Mouse (Mus musculus) inflammation-experienced regulatory T-cells, adult 6 months (primary cell): ENCODE measurements around the gene Guca2b. TPM values are rescaled to one million over a fixed set of nuclear protein-coding genes. Genes with fewer than 3 reads are reported as not detected.
A peak's percentile ranks its signal among the peaks of the same experiment; 100 is the strongest.

Experiments
- ATAC-seq: one replicate; pipeline ENCODE4 v1.8.0; 2017
- polyA plus RNA-seq, 3 experiments: library from polyadenylated mRNA; unstranded; fragments of 100-300 nt; shearing (Covaris generic); gene quantifications; one replicate each; pipeline ENCODE4 v1.2.1; 2017

Gene Guca2b
- not detected for polyA plus RNA-seq

DNA sequence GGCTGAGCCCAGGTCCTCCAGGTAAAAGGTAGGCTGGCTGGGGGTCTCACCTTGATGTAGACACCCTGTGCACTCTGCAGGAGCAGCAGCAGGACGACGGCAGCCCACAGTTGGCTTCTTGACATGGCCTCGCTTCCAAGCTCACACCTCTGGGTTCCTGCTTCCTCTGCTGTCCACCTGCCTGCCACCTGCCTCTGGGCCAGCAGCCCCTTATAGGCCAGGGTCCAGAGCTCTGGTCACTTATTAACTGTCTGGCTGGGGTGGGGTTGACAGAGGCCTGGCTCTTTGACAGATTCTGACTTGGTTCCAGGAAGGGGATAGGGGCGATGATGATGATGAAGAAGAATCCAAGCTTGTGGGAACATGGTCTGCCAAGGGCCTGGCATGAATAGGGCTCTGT lies at the start of gene Guca2b:
Gene Guca2b, minus strand, starts transcription at position 224 of the 400 bp plus-strand sequence.
- no peak for ATAC-seq

DNA sequence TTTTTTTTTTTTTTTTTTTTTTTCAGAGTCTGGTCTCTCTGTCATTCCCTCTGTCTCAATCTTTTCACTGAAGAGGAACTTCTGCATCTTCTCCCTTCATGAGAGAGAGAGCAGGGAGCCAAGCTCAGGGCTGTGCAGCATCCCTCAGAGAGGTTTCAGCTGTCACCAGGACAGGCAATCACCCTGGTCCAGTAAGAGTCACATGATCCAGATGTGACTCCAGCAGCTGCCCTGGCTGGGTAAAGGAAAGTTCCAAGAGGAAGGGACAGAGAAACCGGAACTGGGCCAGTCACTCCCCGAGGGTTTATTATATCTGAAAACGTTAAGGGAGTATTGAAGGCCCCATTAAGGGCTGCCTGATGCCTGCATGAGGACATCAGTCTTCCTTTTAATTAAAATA lies 49.0 kb upstream of the Guca2b start:
- no peak for ATAC-seq

DNA sequence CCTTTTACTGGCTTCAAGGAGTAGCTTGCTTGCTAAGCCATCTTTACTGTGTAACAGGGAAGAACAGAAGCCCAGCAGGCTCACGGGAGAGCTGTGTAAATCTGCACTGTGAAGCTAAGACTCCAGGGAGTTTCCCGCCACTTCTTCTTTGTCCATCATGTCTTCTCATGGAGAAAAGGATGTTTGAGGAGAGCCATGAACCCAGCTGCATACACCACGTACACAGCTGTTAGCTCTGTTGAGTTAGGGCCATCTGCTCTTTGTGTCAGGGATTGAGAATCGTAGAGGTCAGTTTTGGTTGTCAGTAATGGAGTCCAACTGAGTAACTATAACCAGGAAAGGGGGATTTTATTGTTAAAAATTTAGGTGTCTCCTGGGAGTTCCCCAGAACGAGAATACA lies 48.6 kb upstream of the Guca2b start:
- no peak for ATAC-seq

DNA sequence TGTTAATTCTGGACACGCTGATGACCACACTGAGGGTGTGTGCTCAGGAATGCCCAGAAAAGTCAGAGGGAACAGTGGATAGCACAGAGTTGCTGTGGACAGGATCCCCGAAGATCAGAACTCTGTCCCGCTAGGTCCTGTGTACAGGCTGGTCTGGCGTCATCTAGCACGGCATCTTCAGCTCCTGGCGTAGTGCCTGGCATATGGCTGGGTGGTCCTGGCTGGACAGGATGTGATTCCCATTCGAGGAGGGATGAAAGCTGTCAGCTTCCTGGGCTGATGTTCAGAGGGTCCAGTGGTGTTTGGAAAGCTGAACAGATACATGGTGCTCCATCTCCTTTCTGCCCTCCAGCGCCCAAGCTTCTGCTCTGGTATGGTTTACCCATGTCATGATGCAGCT lies 45.2 kb upstream of the Guca2b start:
- ATAC-seq: no peak

DNA sequence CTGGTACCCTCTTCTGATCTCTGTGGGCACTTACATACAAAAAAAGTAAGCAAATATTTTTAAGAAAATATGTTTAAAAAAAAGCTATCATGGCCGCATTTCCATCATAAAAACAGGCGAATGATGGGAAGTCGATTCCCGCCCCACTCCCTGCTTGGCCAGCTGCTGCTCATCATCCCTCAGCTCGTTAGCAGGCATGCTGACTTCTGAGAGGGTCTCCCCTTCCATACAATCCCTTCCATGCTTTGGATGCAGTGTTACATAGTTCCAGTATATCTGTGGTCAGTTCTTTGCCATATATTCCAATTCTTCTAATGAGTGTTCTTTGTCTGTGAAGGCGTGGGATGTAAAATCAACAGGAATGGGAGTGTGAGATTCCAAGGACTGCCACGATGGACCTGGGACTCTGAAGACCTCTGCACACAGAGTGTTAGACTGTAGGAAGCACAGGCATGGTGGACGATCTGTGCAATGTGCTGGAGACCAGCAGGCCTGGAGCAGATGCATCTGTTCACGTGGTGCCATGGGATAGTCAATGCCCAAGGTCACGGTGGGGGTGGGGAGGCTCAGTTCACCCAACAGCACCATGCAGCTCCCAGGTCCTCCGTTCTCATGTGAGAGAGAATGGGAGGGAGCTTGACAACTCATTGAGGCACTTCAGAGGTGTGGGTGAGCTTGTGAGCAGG lies 42.7 kb upstream of the Guca2b start:
- ATAC-seq: no peak

DNA sequence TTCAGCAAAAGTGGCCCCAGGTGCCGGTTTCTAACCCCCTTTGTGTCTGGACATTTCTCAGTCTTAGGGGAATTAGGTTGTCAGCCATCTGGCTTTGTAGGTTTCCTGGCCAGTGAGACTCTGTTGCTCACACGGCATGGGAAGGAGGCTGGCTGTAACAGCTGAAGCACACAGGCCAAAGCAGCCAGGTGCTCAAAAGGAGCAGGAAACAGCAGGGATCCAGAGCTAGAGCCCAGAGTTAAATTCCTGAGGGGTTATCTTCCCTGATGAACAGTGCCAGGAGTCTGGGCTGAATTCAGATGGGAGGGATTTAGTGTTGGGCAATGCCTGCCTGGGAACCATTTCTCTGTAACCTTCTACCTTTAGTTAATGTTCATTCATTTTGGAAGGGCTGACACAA lies 39.6 kb upstream of the Guca2b start:
- ATAC-seq: no peak

DNA sequence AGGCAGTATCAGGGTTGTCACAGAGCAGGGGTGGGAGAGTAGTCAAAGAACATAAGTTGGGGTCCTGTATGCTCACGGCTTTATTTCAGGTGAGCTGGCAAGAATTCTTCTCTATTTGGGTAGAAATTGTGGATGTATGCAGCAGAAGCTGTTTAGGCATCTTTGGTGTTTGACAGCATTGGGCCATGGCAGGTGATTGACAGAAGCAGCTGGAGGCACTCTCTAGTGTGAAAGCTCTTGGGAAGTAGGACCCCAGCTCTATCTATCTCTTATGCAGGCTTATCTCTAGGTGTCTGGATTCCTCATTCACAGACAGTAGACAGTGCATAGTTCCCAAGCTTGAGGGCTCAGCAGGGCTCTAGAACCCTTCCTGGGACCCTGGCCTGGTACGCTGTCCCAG lies 27.0 kb upstream of the Guca2b start:
- ATAC-seq: no peak

DNA sequence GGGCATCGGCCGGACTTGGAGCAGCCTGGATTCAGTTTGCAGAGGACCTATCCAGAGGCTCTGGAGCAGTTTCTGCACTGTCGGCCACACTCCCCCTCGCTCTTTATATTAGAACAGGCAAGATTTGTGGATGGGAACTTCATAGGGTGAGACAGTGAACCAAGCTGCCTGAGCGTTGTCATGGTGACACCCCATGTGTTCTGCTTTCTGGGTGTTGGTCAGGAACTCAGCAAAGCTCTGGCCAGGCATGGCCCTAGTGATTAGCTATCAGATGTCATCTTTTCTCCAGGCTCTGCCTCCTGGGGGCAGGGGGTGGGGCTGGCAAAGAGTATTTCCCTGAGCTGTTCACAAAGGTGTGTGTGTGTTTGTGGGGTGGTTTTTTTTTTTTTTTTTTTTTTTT lies 23.8 kb upstream of the Guca2b start:
- no peak for ATAC-seq

DNA sequence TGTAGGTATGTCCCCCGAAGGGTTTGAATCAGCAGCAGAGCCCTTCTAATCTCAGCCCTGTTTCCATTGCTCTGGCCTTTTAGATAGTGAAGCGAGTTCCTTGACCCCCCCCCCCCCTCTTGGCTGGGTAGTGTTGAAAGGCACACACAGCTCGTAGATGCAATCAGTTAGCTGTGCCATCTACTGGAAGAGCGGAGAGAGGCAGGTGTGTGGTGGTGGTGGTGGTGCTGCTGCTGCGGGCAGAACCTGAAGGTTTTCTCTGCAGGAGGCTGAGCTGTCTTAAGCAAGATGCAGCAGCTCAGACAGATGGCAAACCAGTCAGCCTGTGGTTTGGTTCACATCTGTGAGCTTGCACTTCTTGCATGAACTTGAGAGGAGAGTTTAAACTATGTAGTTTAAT lies 13.9 kb upstream of the Guca2b start:
- ATAC-seq: no peak

DNA sequence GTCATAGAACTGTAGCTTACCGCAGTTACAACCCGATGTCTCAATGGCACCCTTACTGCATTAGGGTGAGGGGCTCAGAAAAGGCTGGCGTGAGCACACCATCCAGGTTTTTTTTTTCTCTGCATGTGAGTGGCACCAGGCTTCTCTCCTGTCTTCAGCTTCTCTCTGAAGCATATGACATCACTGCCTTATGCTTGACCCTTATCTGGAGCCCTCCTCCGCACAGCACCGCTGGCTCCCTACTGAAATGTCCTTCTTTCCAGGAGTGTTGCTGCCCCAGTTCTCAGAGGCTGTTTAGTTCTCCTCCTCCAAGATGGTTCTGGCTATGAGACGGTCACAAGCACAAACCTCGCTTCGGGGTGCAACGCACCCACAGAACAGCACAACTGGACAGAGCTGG lies 12.4 kb upstream of the Guca2b start:
- no peak for ATAC-seq

DNA sequence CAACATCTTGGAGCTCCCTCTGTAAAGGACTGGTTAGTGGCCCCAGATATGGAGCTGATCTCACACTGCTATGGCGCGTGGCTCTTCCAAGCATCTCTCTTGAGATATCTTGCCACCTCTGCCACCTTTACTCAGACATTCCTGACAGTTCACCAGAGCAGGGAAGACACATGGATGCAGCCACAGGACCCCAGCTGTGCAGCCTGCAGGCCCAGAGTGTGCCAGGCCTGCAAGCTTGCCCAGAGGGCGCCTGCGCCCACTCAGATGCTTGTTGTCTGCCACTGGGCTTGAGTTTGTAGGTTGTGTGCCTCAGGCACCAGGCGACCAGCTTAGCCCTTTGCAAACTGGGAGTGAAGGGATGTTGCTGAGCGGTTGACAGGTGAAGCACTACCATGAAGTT lies 12.0 kb upstream of the Guca2b start:
- ATAC-seq: no peak

DNA sequence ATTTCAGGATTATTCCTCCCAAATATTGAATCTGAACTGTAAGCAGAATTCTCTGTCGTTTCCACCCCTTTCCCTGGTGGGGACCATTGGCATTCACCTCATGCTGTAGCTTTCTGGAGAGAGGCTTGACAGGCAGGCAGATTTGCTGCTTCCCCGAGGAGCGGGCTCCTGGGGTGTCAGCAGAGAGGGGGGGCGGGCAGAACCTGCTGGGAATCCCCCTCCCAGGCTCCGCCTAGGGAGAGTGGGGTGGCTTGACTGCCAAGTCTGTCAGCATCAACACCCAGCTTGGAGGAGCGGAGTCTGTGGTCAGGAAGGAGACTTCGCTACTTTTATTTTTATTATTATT lies 11.4 kb upstream of the Guca2b start:
- ATAC-seq: no peak

DNA sequence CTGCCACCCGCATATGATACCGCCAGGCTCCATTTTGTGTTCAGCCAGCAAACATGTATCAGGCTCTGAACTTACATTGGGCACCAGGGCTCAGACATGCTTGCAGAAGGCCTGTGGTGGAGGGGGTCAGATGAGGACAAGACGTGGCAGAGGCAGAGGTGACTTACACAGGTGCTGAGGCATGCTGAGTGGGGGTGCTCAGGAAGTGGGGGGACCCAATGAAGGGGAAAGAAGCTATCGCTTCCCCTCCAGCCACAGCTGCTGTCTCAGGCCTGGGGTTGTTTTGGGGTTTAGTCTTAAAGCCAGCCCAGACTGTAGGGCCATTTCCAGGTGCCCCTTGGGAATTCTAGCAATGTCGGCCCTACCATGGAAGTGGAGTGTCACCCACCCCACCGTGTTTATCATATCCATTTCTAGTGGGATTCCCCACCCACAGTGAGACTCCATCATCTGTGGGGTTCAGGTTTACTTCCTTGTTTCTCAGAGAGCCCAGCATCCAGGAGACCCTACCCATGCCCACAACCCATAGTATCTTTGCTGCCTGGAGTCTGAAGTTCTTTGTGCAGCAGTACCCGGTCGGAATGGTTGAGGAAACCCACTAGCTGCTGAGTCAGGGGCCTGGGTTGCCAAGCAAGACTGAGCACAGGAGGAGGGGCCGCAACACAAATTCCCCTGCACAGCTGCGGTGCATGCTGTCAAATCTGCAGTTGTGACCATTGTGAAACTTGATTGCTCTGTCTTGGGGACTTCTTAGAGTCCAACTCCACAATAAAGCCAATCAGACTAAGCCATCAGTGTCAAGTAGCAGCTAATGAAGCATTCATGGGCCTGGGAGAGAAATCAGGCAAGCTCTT lies 10.8 kb upstream of the Guca2b start:
- no peak for ATAC-seq

DNA sequence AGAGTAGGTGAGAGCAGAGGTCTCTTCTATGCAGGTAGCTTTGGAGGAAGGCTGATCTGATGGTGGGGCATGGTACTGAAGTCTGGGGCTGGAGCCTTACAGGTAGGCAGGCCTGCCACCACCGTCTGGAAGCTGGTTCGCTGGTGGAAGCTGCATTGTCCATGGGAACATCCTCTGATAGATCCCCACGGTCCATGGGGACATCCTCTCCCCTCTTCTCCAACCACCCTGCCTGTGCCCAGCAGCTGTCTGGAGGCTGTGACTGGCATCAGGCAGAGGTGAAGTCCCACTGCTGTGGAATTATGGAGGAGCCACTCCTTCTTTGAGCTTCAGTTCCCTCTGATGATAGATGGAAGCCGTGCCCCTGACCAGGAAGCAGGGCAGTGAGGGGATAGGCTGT lies 9.8 kb upstream of the Guca2b start:
- ATAC-seq: no peak

DNA sequence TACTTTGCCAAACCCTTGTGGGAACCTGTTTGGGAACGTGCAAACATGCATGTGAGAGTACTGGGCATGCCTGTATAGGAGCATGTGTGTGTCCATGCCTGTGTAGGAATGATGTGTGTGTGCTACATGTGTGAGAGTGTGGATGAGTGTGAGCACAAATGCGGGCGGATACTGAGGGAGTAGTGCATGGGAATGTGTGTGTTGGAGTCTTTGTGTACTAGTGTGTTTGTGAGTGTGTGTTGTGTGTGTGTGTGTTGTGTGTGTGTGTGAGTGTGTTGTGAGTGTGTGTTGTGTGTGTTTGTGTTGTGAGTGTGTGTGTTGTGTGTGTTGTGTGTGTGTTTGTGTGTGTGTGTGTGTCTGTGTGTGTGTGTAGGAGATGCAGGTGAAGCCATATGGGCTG lies 9.4 kb upstream of the Guca2b start:
- ATAC-seq: no peak

DNA sequence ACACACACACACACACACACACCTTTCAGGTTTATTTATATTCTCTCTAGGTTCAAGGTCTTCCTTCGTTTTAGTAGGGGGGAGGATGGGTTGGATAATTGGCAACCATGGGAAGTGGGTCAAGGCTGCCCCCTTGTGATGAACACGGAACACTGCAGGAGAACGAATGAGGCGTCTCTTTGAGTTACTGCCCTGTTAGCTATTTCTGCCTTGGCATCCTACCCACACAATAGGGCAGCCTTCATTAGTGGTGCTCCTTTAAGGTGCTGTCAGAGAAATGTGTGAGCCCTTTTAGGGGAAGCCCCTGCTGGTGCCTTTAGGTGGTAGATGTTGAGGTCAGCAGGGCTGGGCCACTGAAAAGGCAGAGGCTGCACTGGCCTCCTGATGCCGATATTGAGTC lies 8.7 kb upstream of the Guca2b start:
- peak; percentile 32 for ATAC-seq

DNA sequence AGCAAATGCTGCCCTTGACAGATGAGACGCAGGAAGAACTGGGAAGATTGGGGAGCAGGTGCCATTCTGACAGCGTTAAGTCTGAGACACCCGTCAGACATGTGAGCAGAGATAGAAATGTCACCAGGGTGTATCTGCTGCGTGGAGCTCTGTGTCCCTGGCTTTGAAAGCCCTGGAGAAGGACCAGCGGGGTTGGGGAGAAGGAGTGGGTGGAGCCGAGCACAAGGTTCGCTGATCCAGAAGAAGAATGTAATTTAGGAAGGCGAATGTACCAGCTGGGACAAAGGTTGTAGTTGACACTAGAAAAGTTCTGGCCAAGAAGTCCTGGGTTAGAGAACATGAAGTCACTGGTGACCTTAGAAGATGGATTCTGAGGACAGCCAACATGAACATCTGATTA lies 7.4 kb upstream of the Guca2b start:
- no peak for ATAC-seq

DNA sequence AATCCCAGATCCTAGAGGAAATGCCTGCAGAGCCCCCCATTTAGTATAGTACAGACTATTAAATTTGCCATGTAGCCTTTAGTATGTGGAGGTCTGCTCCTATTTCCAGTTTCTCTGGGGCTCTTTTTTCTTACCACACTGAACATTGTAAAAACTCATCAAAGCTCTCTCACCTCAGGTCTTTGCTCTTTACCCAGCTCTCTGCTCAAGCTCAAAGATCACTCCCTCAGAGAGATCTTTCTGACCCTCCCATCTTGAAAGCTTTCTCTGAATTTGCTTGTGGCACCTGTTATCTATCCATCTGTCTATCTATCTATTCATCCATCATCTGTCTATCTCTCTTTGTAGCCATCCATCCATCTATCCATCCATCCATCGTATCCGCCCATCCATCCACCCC lies 6.4 kb upstream of the Guca2b start:
- ATAC-seq: no peak

DNA sequence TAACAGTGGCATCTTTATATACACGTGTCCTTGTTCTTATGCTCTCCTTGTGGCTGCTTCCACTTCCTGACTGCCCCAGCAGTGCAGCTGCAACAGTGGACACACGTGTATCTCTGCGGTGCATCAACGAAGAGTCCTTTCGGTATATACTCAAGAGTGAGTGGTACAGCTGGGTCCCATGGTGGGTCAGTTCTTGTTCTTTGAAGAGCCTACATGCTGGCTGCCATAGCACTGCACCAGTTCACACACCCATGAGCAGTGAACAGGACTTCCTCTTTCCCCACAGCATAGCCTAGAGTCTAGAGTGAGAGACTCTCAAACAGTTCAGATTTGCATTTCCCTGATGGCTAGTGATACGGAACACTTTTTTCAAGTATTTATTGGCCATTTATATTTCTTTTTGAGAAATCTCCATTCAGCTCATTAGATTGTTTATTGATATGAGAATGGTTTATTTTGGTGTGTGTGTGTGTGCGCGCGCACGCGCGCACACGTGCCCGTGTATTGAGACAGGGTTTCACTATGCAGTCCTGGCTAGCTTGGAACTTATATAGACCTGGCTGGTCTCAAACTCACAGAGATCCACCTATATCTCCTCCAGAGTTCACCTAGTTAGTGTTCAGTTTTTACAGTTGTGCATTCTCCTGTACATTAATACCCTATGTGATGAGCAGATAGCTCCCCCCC lies 4.8 kb upstream of the Guca2b start:
- no peak for ATAC-seq

DNA sequence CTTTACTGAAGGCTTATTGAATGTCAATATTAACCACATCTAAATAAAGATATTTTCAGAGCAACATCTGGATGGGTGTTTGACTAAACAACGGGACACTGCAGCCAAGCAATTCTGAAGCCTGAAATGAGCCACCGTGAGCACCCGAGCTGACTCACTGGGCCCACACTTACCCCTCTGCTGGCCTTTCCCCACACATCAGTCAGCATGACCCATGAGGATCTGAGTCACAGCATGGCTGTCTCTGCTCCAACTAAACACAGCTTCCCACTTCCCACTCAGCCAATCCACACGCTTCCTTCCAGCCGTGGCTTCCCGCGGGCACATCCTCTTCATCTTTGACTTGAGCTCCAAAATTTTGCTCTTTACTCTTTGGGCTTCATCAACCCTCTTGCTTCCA lies 4.2 kb upstream of the Guca2b start:
- ATAC-seq: no peak

DNA sequence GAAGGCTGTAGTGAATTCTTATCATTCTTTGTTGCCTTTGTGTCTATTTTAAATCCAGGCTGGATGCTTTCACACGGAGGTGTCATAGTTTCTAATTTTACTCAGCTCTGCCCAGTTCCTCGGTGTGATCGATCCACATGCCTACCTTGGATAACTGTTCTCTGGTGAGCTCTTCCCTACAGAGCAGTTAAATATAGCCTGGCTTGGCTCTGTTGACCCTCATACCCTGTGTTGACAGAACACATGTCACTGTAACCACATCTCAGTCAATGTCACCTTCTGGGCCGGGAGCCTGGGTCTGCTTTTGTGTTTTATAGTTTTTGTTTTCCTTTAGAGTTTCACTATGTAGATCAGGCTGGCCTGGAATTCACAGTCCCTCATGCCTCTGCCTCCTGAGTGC lies 3.4 kb upstream of the Guca2b start:
- ATAC-seq: no peak

DNA sequence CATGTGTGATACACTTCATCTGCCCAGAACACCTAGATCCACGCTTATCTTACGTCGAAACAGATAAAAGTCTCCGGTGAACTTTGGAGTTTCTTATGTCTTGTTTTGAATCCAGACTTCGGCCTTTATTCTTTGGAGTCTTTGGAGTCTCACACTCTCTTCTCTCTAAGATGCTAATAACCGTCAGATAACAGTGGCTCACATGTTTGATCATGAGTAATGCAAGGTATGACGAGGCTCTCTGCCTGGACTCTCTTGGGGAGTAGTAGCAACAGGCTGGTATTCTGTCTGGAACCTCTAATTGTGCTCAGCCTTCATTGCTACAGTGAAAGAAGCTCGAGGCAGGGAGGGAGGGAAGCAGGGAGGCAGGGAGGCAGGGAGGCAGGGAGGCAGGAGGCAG lies 1.3 kb upstream of the Guca2b start:
- ATAC-seq: no peak

DNA sequence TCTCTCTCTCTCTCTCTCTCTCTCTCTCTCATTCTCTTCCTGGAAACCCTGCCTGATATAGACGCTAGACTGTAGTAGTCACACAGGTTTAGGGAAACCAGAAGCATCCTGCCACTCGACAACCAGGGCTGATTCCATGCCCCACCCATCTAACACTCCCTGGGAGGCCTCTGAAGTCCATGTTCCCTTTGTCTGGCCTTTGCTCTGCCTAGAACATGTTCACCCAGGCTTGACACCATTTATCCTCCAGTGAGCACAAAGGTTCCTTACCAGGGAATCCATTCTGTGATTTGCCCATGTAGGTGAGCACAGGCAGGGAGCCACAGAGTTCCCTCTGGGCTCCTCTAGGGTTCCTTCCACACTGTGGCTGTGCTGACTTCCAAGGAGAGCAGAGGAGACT lies 508 bp downstream of the Guca2b start:
- ATAC-seq: no peak

DNA sequence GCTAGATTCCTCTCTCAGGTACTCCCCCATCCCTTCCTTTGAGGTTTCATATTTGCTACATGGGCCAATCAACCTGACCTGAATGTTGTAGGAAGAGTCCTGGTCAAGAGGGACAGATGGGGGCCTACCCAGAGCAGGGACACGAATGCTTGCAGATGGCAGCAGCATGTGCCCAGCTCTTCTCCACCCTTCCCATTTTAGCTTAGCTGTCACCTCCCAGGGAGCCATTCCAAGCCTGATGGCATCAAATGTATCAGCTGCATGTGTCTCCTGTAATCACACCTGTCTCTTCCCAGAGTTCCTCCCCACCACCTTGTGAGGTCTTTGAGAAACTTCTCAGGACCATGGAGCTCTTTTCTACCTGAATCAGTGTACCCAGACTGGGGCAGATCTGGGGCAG lies 1.7 kb downstream of the Guca2b start:
- ATAC-seq: no peak
